Mouse (Mus musculus): ENCODE measurements around the gene A030005L19Rik.
"Not testable (repeated sequence)": the region's sequence is repeated elsewhere in the genome, so short reads cannot be mapped to it uniquely, and the experiment has no call there.

A030005L19Rik gene

DNA sequence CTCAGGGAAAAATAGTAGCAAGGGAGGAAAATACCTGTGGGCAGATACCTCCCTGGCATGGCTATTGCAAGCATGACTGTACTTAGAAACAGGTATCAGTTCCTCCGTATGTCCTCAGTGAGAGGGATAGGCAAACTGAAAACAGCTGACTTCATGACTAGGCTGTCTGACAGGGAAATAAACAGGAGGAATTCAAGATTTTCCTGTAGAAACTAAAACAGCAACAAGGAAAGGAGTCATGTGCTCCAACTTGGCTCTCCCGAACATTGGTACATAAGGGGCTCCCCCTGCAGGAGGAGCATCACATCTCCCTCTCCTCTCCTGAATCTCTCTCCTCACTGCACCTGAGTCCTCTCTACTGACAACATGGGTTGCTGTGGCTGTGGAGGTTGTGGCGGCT is at the start of gene A030005L19Rik:
TSS of gene A030005L19Rik (plus strand) at position 301 of the 400 bp plus-strand sequence.
- no peak for DNase-seq (ENCODE audit: low read depth, low spot score)

DNA sequence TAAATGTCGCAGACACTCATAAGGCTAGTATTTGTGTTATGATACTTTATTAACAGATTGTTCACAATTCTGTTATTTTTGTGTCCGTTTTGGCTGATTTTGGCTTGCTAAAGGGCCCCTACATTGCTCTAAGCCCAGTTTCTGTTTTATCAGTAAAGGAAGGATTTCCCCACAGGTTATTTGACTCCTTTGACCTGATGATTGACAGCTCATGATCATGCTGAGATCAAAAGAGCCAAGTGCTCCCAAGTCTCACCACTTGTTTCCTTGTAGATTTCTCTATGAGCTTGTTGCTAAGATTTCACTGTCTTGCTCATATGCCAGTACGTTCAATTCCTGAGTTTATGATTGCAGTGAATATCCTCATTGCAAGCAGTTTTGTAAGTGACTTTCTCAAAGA is 42.9 kb upstream of the A030005L19Rik start:
- DNase-seq (ENCODE audit: low read depth, low spot score) = no peak

DNA sequence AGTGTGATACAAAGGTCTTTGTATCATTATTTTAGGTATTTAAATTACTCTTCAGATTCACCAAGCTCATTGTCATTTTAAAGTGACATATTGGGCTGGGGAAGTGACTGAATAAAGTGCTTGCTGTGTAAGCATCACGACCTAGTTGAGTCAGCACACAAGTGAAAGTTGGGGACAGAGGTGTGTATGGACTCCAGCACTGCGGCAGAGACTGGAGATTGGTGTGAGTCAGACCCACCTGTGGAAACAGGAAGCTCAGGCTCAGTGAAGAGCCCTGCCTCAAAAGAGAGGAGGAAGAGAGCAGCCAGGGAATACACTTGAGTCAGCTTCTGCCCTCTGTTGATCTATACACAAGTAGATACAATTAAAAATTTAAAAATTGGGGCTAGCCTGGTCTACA is 34.0 kb upstream of the A030005L19Rik start:
- no peak for DNase-seq (ENCODE audit: low read depth, low spot score)

DNA sequence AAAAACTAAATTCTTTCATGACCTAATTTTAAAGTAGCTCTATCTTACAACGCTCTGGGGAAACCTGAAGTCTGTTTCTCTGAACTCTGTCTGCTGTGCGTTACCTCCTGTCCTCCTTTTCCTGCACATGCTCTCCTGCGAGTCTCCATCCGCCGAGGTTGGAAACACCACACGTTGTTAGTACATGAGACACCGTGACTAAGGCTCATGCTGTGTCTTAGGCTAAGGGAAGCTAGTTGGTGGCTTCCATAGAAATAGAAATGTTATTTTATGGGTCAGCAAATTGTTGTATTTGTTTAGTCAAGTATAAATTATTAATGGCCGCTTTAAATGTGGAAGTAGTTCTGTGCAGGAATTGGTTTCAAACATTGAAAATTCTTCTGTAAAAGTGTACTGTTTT is 32.9 kb upstream of the A030005L19Rik start:
- DNase-seq (ENCODE audit: low read depth, low spot score) = no peak

DNA sequence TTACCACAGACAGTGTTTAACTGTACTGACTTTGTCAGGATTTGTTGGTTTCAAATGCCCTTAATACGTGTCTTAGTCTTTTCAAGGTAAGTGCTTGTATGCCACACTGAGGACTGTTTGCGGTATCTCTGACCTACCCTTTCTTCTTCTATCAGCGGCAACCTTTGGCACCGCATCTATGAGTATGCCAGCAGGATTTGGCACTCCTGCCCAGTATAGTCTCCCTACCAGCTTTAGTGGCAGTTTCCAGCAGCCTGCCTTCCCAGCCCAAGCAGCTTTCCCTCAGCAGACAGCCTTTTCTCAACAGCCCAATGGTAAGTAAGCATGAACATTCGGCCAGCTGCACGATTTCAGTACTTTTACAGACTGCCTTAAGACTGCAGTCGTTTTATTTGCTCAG is 19.9 kb upstream of the A030005L19Rik start:
- no peak for DNase-seq (ENCODE audit: low read depth, low spot score)

DNA sequence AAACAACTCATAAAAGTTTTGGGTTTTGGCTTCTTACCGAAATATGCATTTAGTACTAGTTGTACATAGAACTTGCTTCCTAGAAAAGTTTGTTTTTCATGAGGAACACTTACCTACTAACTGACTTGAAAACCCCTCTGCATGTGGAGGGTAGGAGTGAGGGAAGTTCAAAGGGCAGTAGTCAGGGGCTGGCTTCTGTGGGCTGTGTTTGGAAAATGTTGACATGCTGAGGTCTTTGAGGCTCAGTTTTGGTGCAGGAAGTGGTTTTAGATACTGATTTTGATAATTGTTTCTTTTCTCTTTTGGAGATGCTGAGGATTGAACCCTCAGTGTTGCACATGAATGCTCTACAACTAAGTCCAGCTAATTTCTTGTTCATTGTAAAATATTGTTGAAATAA is 12.6 kb upstream of the A030005L19Rik start:
- no peak for DNase-seq (ENCODE audit: low read depth, low spot score)

DNA sequence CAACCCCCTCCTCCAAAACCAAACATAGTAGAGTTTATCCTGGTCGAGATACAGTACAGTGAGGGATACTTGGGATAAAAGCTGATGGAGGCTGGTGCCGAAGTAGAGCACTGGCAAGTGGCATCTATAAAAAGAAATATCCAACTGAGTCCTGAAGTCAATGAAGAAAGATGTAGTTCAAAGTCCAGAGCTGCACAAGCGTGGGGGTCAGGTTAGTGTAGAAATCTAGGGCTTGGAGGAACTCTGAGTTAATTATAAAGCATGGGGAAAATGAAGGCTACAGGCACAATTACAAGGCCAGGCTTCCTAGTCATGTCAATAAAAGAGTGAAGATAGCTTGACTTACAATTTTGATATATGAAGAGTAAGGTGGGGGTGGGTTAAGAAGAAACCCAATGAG is 11.9 kb upstream of the A030005L19Rik start:
- DNase-seq (ENCODE audit: low read depth, low spot score) = no peak

DNA sequence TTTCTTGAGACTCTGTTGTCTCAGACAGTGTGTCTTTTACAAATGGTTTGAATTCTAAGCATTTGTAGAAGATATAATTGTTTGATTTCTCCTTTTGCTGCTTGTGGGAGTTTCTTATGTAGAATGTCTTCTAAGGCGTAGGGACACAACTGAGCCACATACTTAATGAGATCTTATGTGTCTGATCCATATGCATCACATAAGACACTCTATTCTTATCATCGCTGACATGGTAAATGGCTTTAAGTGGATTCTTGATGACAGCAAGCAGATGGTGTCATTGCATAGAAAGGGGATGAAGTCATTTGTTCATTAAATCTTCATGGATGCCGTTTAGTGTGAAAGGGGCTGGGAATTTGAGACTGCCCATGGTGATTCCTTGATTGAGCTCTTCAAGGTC is 7.2 kb upstream of the A030005L19Rik start:
- DNase-seq (ENCODE audit: low read depth, low spot score) = no peak

DNA sequence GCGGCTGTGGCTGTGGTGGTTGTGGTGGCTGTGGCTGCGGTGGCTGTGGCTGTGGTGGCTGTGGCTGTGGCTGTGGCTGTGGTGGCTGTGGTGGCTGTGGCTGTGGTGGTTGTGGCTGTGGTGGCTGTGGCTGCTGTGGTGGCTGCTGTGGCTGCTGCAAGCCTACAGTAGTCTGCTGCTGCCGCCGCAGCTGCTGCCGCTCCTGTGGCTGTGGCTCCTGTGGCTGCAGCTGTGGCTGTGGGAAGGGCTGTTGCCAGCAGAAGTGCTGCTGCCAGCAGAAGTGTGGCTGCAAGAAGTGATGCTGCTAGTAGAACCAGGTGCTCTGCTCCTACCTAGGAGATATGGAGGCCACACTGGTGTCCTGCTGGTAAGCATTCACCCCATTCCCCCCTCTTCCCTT is 309 bp downstream of the A030005L19Rik start:
- DNase-seq (ENCODE audit: low read depth, low spot score) = not testable (repeated sequence)

DNA sequence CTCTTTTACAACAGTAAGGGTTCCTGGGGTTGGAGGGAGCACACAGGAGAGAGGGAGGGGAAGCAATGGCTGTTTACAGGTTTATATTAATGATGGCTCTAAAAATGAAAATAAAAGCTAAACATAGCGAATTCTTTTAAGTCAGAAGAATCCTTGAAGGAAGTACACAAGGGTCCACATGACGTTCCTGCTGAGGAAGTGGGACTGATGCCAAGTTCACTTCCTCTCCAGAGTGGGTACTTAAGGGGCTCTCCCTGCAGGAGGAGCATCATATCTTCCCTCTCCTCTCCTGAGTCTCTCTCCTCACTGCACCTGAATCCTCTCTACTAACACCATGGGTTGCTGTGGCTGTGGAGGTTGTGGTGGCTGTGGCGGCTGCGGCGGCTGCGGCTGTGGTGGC is 11.5 kb downstream of the A030005L19Rik start, which contains the start of gene A030014E15Rik:
TSS of gene A030014E15Rik (plus strand) at position 268 of the 400 bp plus-strand sequence.
- no peak for DNase-seq (ENCODE audit: low read depth, low spot score)

DNA sequence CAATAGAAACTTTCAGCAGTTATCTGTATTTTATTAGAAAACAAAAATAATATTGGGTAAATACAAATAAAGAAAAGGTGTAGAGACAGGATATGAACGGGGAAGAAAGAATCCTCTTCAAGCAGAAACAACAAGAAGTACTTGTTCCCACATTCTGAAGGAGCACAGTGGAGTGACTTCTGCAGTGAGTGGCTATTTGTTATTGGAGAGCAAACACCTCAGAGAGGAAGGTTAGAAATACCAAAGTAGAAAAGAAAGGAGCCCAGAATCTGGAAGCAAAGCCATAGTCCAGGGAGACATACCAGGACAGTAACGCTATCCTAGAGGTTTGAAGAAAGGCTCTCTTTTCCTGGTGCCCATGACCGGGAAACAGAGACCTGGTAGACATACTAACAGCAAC is 17.4 kb downstream of the A030005L19Rik start:
- DNase-seq (ENCODE audit: low read depth, low spot score) = not testable (repeated sequence)

DNA sequence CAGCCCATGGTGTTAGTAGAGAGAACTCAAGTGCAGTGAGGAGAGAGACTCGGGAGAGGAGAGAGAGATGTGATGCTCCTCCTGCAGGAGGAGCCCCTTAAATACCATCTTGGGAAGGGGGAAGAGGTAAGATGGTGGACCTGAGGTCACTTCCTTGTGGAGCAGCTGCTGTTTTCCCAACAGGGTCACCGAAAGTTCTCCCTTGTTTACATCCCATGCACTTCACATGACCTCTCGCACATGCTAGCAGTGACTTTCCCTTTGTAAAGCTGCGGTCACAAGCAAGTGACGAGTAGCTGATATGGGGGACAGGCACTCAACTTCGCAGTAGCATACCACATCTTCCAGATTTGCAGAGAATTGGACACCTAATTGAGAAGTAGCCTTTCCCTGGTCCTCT is 18.2 kb downstream of the A030005L19Rik start, which contains the start of gene Gm6217:
TSS of gene Gm6217 (minus strand) at position 74 of the 400 bp plus-strand sequence.
- DNase-seq (ENCODE audit: low read depth, low spot score) = not testable (repeated sequence)

DNA sequence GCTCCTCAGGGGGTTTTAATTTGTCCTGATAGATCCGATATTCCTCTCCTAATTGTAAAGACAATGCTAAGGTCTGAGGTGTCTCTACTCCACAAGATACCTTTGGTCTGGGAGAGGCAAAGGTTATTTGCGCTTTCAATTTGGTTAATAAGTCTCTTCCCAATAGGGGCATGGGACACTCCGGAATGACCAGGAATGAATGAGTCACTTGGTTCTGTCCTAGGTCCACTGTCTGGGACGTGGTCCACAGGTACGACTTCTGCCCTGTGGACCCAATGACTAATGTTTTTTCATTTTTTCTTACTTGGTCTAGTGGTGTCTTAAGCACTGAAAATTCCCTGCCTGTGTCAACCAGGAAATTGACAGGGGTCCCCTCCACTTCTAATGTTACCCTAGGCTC is 25.5 kb downstream of the A030005L19Rik start:
- DNase-seq (ENCODE audit: low read depth, low spot score) = no peak

DNA sequence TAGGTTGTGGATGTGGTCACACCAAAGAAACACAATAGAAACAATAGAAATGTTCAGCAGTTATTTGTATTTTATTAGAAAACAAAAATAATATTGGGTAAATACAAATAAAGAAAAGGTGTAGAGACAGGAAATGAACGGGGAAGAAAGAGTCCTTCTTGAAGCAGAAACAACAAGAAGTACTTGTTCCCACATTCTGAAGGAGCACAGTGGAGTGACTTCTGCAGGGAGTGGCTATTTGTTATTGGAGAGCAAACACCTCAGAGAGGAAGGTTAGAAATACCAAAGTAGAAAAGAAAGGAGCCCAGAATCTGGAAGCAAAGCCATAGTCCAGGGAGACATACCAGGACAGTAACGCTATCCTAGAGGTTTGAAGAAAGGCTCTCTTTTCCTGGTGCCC is 29.4 kb downstream of the A030005L19Rik start:
- DNase-seq (ENCODE audit: low read depth, low spot score) = not testable (repeated sequence)

DNA sequence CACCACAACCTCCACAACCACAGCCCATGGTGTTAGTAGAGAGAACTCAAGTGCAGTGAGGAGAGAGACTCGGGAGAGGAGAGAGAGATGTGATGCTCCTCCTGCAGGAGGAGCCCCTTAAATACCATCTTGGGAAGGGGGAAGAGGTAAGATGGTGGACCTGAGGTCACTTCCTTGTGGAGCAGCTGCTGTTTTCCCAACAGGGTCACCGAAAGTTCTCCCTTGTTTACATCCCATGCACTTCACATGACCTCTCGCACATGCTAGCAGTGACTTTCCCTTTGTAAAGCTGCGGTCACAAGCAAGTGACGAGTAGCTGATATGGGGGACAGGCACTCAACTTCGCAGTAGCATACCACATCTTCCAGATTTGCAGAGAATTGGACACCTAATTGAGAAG is 30.2 kb downstream of the A030005L19Rik start, which contains the start of gene A030003K21Rik:
TSS of gene A030003K21Rik (minus strand) at position 94 of the 400 bp plus-strand sequence.
- not testable (repeated sequence) for DNase-seq (ENCODE audit: low read depth, low spot score)

DNA sequence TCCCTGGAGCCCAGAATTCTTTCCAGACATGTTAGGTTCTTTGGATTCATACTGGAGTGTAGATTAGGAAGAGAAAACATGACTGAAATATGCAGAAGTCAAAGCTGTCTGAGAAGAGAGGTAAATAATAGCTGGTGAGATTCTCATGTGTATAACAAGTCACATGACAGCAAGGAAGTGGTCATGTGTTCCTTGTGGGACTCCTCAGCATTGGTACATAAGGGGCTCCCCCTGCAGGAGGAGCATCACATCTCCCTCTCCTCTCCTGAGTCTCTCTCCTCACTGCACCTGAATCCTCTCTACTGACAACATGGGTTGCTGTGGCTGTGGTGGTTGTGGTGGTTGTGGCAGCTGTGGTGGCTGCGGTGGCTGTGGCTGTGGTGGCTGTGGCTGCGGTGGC is 32.9 kb downstream of the A030005L19Rik start:
- DNase-seq (ENCODE audit: low read depth, low spot score) = not testable (repeated sequence)

DNA sequence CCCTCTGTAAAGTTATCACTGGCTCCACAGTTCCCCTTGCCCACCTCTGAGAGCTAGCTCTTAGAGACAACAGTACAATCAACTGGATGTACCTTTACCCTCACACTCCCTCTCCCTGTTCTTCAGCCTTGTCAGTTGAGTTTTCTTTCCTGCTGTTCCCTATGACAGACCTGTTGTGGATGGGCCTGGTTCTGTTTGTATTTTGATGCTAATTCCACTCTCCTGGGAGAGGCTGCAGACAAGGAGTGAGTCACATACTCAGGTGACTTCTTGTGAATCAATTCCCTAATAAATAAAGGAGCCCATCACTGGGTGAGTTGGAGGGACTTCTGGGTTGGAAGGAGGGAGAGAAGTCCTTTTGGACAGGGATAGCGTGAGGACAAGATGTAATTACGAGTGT is 35.5 kb downstream of the A030005L19Rik start:
- DNase-seq (ENCODE audit: low read depth, low spot score) = no peak

DNA sequence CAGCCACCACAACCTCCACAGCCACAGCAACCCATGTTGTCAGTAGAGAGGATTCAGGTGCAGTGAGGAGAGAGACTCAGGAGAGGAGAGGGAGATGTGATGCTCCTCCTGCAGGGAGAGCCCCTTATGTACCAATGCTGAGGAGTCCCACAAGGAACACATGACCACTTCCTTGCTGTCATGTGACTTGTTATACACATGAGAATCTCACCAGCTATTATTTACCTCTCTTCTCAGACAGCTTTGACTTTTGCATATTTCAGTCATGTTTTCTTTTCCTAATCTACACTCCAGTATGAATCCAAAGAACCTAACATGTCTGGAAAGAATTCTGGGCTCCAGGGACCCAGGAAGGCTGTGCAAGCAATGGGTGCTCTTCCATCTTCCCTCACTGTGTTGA is 42.8 kb downstream of the A030005L19Rik start, which contains the start of gene Gm7544:
TSS of gene Gm7544 (minus strand) at position 101 of the 400 bp plus-strand sequence.
- DNase-seq (ENCODE audit: low read depth, low spot score) = not testable (repeated sequence)

DNA sequence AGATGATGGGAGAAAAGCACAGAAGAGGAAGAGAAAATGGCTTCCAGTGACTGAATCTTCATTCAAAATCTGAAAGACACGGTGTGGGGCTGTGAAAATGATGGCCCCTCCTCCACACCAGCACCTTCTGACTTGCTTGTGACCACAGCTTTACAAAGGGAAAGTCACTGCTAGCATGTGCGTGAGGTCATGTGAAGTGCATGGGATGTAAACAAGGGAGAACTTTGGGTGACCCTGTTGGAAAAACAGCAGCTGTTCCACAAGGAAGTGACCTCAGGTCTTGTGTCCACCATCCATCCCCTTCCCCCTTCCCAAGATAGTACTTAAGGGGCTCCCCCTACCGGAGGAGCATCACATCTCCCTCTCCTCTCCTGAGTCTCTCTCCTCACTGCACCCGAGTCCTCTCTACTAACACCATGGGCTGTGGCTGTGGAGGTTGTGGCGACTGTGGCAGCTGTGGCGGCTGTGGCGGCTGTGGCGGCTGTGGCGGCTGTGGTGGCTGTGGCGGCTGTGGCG is 46.8 kb downstream of the A030005L19Rik start, which contains the start of gene Gm47955:
TSS of gene Gm47955 (plus strand) at position 417 of the 516 bp plus-strand sequence.
- DNase-seq (ENCODE audit: low read depth, low spot score) = no peak
